Mouse (Mus musculus) neural tube, embryonic 13.5 days (tissue): ENCODE data around the gene Klf11. TPM values are rescaled to one million over a fixed set of nuclear protein-coding genes. Genes with fewer than 3 reads are reported as not detected.
A peak's percentile ranks its signal among the peaks of the same experiment; 100 is the strongest.
"Not testable (repeated sequence)": the region's sequence is repeated elsewhere in the genome, so short reads cannot be mapped to it uniquely, and the experiment has no call there.

Experiments used
- ATAC-seq: fragments of 200-750 bp; cut with Nextera tagmentation; 2 replicates; pipeline ENCODE4 v1.8.0; 2017; ENCODE audit warnings: low read depth, mild to moderate bottlenecking, moderate TSS enrichment, moderate library complexity
- H3K27ac ChIP-seq: fragments of 300-500 bp; sonication (generic); replicated peaks from 2 replicates; pipeline ENCODE4 v1.5.1; 2015; ENCODE audit warnings: moderate library complexity, mild to moderate bottlenecking, inconsistent platforms
- H3K27me3 ChIP-seq: fragments of 300-500 bp; sonication (generic); 2 replicates; pipeline ENCODE4 v1.6.1; 2015; ENCODE audit warnings: mild to moderate bottlenecking, inconsistent platforms
- H3K36me3 ChIP-seq: fragments of 300-500 bp; sonication (generic); 2 replicates; pipeline ENCODE4 v1.6.1; 2015; ENCODE audit warnings: mild to moderate bottlenecking, inconsistent platforms
- H3K4me1 ChIP-seq: fragments of 300-500 bp; sonication (generic); replicated peaks from 2 replicates; pipeline ENCODE4 v1.6.1; 2015; ENCODE audit warnings: inconsistent platforms
- H3K4me2 ChIP-seq: fragments of 300-500 bp; sonication (generic); 2 replicates; pipeline ENCODE4 v1.6.1; 2015; ENCODE audit warnings: inconsistent platforms, mild to moderate bottlenecking, moderate library complexity
- H3K4me3 ChIP-seq: fragments of 300-500 bp; sonication (generic); 2 replicates; pipeline ENCODE4 v1.5.1; 2015; ENCODE audit warnings: mild to moderate bottlenecking, inconsistent platforms
- H3K9ac ChIP-seq: fragments of 300-500 bp; sonication (generic); 2 replicates; pipeline ENCODE4 v1.6.1; 2015; ENCODE audit warnings: moderate library complexity, mild to moderate bottlenecking, inconsistent platforms
- H3K9me3 ChIP-seq: fragments of 300-500 bp; sonication (generic); 2 replicates; pipeline ENCODE4 v1.6.1; 2016; ENCODE audit warnings: inconsistent platforms
- whole genome bisulfite sequencing: fragments of 180-500 bp; shearing (Covaris S2); methylation state at CpG from one replicate; pipeline ENCODE4 v1.1.7; 2015; 5-methylcytosine and 5-hydroxymethylcytosine counted together
- polyA plus RNA-seq: library from polyadenylated mRNA; unstranded; fragments of >200 nt; fragmentation: Nextera tagmentation; extraction: Ambion mirVana; gene quantifications from 2 replicates; pipeline ENCODE4 v1.2.1, GENCODE M21; 2015

The Klf11 gene
- polyA plus RNA-seq, 1 experiment from 2014 or later: 14.9 TPM

- H3K9me3 ChIP-seq: no peaks in the 10 kb centered on the region
- no peak for ATAC-seq
- H3K4me3 ChIP-seq: no peak overlapping the region
- H3K9ac ChIP-seq: no peak overlapping the region
- no peaks in the 10 kb centered on the region for H3K36me3 ChIP-seq
- WGBS: 94% methylated on average over 3 of the region's 3 CpGs
- 0 out of 2 replicates have a peak, but pooled peaks cover 5% of the 10 kb centered on the region for H3K27me3 ChIP-seq
- H3K27ac ChIP-seq: no peak overlapping the region
- no peaks in the 10 kb centered on the region for H3K4me1 ChIP-seq
- H3K4me2 ChIP-seq: no peak overlapping the region
These were observed 39.3 kb downstream of the Klf11 start for GRCm38 (mm10) chr12:24690351-24690750.

DNA sequence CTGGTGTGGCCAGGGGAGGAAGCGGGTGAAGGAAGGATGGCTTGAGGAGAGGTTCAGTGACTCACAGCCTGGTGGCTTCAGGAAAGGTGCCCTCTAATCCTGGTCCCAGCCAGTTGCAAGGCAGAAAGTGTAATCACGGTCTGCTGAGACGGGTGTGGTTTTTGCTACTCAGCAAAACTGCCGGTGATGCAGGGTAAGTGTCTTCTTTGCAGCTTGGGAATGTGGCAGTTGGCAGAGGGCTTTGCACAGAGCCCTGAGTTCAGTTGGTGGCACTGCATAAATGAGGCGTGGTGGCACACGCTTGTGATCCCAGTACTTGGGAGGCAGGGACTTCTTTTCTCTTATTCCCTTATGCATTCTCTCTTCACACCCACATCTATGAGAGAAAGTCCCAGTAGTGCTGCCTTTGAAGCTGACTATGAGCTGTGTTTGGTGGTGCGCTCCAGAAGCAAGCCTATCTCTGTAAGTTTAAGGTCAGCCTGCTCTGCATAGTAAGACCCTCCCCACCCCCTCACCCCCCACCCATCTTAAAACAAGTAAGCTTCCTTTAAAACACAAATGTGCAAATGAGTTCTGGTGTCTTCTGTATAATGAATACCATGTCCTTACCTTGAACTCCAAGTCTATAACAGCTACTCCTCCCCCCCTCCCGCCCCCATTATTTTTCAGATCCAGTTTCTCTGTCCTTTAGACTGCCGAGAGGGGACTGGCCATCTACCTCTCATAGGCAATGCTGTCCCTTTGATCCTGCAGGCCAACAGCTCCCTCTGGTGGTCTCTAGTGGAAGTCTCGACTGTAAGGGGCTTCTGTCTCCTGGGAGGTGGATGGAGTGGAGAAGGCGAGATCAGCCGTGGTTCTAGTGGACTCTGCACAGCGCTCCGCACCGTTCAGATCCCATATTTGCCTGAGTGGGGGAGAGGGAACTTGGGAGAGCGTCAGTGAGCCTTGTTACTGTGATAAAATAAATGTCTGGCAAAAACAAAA is 45.7 kb downstream of the Klf11 start:
- H3K36me3 ChIP-seq: no peaks in the 10 kb centered on the region
- no peaks in the 10 kb centered on the region for H3K9me3 ChIP-seq
- H3K9ac ChIP-seq: no peak overlapping the region
- WGBS: 38% methylated on average over 16 of the region's 16 CpGs
- no peaks in the 10 kb centered on the region for H3K27me3 ChIP-seq
- no peak overlapping the region for H3K4me3 ChIP-seq
- no peaks in the 10 kb centered on the region for H3K4me1 ChIP-seq
- ATAC-seq: peak; percentile 93
- H3K27ac ChIP-seq: no peak overlapping the region
- H3K4me2 ChIP-seq: peak overlapping the region; percentile 39

DNA sequence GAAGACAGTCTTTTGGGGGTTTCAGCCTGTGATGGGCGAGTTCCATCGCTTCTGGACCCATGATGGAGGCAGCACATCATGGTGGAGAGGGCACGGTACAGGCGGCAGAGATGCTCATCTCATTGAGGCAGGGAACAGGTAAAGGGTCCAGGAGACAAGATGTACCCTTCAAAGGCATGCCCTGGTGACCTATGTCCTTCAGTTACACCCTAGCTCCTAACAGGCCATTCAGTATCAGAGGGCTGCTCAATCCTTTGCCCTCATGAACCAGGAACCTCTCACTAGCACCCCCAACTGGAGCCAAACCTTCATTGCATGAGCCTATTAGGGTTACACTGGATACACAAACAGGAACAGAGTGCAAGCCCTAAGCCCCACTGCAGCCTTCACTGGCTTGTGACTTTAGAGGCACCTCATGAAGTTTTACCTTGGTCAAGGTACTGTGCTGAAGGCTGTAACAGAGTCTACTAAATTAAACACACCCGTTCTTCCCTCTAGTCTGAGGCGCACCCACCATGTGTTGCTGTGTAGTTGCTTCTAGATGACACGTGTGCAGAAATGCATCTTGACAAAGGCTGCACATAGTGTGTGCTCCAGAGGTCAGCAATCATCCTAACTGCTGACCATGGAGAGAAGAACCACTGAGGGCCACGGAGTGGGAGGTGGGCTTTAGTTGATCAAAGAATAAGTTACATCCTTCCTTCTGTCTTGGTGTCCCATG is 46.6 kb downstream of the Klf11 start:
- Histone ChIP-seq H3K9me3 (no peaks in the 10 kb centered on the region), H3K27ac (no peak overlapping the region), H3K27me3 (no peaks in the 10 kb centered on the region), H3K36me3 (no peaks in the 10 kb centered on the region), H3K4me3 (no peak overlapping the region), H3K9ac (no peak overlapping the region), H3K4me2 (peak overlapping the region; percentile 39), H3K4me1 (no peaks in the 10 kb centered on the region)
- ATAC-seq: peak; percentile 73
- 66% methylated on average over 8 of the region's 8 CpGs for WGBS

DNA sequence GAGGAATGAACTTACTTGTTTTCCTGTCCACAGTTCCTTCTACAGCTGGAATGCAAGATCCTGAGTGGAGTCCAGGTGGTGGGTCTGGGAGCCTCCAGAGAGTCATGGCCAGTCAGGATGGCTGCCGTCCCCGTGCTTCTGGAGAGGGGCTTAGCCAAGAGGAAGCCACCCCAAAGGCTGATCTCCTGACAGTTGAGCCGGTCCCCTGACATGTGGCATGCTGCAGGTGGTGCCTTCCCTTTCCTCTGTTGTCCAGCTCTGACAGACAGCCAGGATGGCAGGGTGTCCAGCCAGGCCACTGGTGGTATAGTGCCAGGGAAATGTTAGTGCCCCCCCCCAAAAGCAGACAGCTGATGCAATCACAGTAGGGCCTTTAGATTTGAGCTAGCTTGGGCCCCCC is 47.4 kb downstream of the Klf11 start:
- no peaks in the 10 kb centered on the region for H3K4me1 ChIP-seq
- no peaks in the 10 kb centered on the region for H3K36me3 ChIP-seq
- H3K4me3 ChIP-seq: no peak overlapping the region
- no peak overlapping the region for H3K4me2 ChIP-seq
- no peaks in the 10 kb centered on the region for H3K9me3 ChIP-seq
- no peak for ATAC-seq
- H3K27ac ChIP-seq: no peak overlapping the region
- 76% methylated on average over 3 of the region's 3 CpGs for WGBS
- H3K27me3 ChIP-seq: no peaks in the 10 kb centered on the region
- H3K9ac ChIP-seq: no peak overlapping the region

DNA sequence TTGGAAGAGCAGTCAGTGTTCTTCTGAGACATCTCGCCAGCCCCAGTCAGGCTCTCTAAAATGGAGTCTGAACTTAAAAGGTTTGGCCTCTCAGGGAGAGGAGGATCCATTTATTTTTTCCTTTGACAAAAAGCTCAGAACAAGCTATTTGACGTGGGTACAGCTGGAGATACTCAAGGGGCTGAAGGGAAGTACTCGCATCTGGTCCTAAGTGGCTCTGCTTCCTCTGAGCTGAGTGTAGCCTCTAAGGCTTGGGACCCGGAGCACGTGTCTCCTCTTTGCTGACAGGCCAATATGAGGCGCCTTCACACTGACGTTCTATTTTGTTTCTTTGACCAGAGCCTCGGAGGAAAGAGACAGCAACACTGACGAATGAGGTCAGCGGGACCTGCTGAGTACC is 48.5 kb downstream of the Klf11 start:
- H3K27me3 ChIP-seq: no peaks in the 10 kb centered on the region
- no peak overlapping the region for H3K9ac ChIP-seq
- H3K9me3 ChIP-seq: no peaks in the 10 kb centered on the region
- H3K36me3 ChIP-seq: no peaks in the 10 kb centered on the region
- H3K27ac ChIP-seq: no peak overlapping the region
- no peak for ATAC-seq
- WGBS: 71% methylated on average over 10 of the region's 10 CpGs
- H3K4me3 ChIP-seq: no peak overlapping the region
- no peak overlapping the region for H3K4me2 ChIP-seq
- H3K4me1 ChIP-seq: no peaks in the 10 kb centered on the region

DNA sequence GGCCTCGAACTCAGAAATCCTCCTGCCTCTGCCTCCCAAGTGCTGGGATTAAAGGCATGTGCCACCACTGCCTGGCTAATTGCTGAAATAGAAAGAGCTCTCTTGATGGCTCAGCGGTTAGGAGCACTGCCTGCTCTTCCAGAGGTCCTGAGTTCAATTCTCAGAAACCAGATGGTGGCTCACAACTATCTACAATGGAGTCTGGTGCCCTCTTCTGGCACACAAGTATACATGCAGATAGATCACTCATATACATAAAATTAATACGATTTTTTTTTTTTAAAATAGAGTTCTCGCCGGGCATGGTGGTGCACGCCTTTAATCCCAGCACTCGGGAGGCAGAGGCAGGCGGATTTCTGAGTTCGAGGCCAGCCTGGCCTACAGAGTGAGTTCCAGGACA is 50.5 kb downstream of the Klf11 start:
- 89% methylated on average over 9 of the region's 9 CpGs for WGBS
- not testable (repeated sequence) for H3K27ac ChIP-seq, H3K9me3 ChIP-seq, H3K4me1 ChIP-seq, ATAC-seq, H3K4me3 ChIP-seq, H3K4me2 ChIP-seq, H3K36me3 ChIP-seq, H3K27me3 ChIP-seq, H3K9ac ChIP-seq

GRCm38 (mm10) chr12:24703013-24703412 is 51.9 kb downstream of the Klf11 start:
- Histone ChIP-seq H3K36me3 (no peaks in the 10 kb centered on the region), H3K4me1 (peaks cover 17% of the 10 kb centered on the region), H3K27me3 (peaks cover 15% of the 10 kb centered on the region), H3K4me3 (no peak overlapping the region), H3K9me3 (no peaks in the 10 kb centered on the region), H3K4me2 (no peak overlapping the region), H3K27ac (no peak overlapping the region), H3K9ac (no peak overlapping the region)
- ATAC-seq: no peak
- 78% methylated on average over 3 of the region's 3 CpGs for WGBS

- peaks cover 15% of the 10 kb centered on the region for H3K27me3 ChIP-seq
- H3K4me2 ChIP-seq: no peak overlapping the region
- H3K4me3 ChIP-seq: no peak overlapping the region
- no peaks in the 10 kb centered on the region for H3K9me3 ChIP-seq
- H3K36me3 ChIP-seq: no peaks in the 10 kb centered on the region
- 85% methylated on average over 15 of the region's 15 CpGs for WGBS
- no peak for ATAC-seq
- peaks cover 34% of the 10 kb centered on the region for H3K4me1 ChIP-seq
- no peak overlapping the region for H3K27ac ChIP-seq
- no peak overlapping the region for H3K9ac ChIP-seq
These were observed 54.6 kb downstream of the Klf11 start for GRCm38 (mm10) chr12:24705502-24706263.

DNA sequence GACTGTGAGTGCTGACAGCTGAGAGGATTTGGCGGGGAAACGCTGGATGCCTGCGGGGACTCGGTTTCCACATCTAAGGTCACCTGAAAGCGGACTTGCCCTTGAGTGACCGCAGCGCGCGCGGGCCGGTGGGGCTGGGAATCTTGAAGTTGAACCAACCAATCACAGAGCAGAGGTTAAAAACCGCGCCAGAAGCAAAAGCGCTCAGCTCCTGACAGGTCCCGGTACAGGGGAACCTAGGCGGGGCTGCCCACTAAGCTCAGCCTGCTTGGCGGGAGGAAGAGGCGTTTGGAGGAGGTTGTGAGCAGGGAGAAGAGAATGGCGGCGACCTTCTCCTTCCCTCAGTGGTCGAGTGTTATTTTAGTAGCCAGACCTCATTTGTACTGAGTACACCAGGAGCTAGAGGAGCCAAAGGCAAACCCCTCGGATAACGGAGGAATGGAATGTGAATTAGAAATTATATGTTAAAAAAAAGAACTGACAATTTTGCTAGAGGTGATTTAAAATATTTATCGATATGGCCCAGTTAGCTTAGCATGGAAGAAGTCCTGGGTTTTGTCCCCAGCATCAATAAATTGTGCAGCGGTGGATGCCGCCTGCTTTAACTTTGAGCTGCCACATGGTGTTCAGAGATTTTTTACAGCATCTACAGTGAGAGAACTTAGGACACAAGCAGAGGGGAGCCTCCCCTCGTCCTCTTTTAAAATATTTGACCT is 55.8 kb downstream of the Klf11 start:
- Histone ChIP-seq H3K4me3 (peak overlapping the region; percentile 85), H3K4me1 (peaks cover 35% of the 10 kb centered on the region), H3K27ac (no peak overlapping the region), H3K9me3 (no peaks in the 10 kb centered on the region), H3K27me3 (peaks cover 15% of the 10 kb centered on the region), H3K36me3 (no peaks in the 10 kb centered on the region), H3K4me2 (peak overlapping the region; percentile 74), H3K9ac (peak overlapping the region; percentile 34; the same call in 1 of the 2 replicates)
- WGBS: under 1% methylated on average over 27 of the region's 27 CpGs
- no peak for ATAC-seq

GRCm38 (mm10) chr12:24707480-24707802 is 56.4 kb downstream of the Klf11 start:
- 0% methylated on average over 9 of the region's 9 CpGs for WGBS
- Histone ChIP-seq H3K9ac (peak overlapping the region; percentile 38; the same call in 1 of the 2 replicates), H3K27me3 (peaks cover 15% of the 10 kb centered on the region), H3K36me3 (0 out of 2 replicates have a peak, but pooled peaks cover under 1% of the 10 kb centered on the region), H3K4me3 (peak overlapping the region; percentile 85), H3K4me2 (peak overlapping the region; percentile 74), H3K9me3 (no peaks in the 10 kb centered on the region), H3K4me1 (peaks cover 35% of the 10 kb centered on the region), H3K27ac (no peak overlapping the region)
- ATAC-seq: no peak; the same call in 1 of the 2 replicates
